Mouse (Mus musculus): ENCODE results near the gene Phactr2.

Phactr2 gene

DNA sequence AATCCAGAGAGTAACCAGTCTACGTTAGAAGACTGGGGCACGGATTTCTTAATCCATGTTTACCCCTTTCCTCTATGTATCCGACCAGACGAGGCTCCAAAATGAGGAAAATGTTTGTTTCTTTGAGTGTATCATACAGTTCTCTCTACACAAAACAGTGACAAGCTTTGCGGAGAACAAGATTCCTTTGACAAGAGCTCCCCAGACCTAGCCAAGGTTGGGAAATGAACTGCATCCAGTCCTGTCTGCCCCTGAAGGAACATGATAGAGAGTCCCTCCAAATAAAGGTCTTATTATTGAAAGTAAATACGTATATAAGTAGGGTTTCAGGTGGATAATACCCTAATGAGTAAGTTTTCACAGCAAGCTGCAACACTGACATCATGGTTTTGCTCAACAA is 199.1 kb downstream of the Phactr2 start:
- DNase-seq (ENCODE audit: low spot score) = no peak

DNA sequence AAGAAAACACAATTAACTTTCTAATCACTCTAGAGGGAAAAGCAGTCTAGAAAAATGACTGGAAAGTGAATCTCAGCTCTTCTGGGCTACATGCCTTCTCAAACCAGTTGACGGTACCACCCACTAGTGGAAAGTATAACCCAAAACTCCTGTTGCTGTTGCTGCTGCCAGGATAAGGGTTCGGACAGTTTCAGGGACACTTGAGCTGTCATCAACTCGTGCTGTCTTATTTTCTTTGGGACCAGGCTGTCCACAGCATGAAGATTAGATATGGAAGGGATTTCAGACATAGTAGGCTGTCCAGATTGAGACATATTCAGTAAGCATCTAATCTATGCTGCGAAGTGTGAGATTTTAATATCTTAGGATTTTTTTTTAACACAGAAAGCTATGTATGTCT is 199.5 kb downstream of the Phactr2 start:
- DNase-seq (ENCODE audit: low spot score) = no peak

DNA sequence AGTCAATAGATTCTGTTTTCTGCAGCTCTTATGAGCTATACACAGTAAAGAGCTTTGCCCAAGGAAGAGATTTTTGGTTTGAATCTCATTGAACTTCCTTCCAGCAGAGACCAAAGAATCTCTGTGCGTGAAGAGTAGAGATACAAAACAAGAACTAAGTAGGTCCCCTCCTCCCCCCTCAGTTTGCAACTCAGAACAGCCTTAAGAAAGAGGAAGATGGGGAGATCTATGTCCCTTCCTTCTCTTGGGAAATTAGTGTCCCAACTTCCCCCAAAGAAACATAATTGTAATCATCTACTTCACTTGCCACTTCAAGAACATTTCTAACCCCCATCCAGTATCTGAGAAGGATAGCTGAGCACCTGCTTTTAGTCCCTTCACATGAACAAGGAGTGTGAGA is 200.5 kb downstream of the Phactr2 start:
- no peak for DNase-seq (ENCODE audit: low spot score)

DNA sequence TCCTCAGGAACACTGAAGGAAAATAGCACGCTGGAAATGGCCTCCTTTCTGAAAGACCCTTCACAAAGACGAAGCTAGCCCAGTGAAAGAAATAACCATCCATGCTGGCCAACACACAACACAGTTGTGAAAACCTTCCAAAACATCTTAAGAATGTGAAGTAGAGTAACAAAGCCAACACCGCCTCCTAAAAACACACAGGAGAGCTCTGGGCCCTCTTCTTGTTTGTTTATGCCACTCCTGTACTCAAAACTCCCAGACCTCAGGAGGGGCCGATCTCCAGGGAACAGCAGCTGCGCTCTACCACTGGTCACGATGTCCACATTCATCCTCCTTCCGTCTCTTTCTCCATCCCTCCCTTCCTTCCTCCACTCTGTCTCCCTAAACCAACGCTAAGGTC is 202.5 kb downstream of the Phactr2 start:
- DNase-seq (ENCODE audit: low spot score) = no peak

DNA sequence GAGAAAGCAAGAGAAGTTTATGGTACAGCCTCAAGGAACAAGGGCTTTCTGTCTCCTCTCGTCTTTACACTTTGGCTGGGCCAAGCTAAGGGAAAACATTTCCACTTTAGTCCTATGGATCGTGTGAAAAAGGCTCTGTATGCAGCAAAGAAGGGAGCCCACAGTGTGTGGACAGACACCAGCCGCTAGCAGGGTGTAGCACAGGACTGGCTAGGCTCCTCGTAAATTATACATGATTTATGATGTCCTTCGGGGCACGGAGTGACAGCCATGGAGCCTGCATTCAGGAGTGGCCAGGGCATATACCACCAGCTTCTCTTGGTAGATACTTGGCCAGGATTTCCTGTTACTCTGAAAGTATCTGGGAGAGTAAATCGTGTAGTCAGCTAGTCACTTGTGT is 203.1 kb downstream of the Phactr2 start:
- DNase-seq (ENCODE audit: low spot score) = no peak

DNA sequence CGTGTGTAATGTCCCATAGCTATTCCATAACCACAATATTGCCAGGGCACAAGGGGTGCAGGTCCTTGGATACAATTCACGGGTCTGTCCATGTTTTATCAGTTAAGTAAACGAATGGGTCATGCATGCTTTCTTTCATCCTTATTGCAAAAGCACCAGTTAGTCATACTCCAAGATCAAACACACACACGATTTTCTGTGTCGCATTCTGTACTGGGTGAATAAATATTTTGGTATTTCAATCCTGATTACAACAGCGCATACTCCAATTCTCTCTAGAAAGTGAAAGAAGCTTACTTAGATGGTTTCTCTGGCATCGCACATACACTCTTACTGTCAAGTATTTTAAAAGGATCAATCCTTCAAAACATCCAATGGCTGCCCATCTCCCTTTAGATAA is 203.9 kb downstream of the Phactr2 start:
- no peak for DNase-seq (ENCODE audit: low spot score)

DNA sequence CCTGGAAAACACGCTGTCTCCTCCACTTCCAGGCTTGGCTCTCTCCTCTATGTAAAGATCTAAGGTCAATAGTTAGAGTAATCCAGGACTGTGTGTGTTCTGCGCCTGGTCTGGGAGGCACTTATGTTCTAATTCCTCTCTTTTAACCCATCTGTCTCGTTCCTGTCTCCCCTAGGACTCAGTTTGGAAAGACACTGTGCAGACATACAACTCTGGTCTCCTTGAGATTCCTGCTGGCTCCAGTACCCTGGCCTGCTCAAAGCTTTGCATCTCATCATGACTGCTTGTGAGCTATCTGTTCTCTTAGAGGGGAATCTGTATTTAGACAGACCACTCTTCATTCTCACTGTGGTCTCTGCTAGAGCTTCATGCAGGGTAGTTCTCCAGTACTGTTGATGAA is 215.0 kb downstream of the Phactr2 start:
- no peak for DNase-seq (ENCODE audit: low spot score)

DNA sequence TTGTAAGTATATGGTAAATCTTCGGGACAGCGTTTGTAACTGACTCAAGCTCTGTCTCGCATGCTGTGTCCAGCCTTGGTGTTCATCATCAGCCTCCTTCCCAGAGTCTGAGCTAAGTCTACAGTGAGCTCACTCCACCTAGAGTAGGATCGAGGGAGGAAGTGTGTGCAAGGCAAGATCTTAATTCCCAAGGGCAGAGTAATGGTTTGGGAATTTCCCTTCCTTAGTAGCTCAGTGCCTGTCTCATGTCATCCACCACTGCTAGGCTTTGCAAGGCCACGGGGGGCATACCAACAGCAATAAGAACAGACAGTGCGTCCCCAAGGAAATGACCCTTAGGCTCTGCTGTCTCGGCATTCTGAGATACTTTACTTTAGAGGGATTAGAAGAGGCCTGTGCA is 218.0 kb downstream of the Phactr2 start:
- DNase-seq (ENCODE audit: low spot score) = no peak

DNA sequence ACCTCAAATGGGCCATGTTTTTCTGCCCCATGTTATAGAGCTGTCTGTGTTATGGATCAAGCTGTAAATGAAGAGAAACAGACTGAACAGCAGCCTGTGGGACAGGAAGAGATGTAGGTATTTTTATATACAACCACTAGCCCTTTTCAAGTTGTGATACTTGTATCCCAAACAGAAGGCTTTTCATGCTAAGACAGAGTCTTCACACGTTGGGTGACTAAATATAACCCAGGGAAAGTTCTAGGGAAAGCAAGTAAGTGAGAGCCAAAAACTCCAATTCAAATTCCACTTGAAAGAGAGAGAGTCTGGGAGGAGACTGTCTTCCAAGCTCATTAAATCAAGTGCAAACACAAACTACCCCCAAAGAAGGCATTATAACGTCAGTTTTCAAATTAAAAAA is 223.9 kb downstream of the Phactr2 start:
- DNase-seq (ENCODE audit: low spot score) = no peak

DNA sequence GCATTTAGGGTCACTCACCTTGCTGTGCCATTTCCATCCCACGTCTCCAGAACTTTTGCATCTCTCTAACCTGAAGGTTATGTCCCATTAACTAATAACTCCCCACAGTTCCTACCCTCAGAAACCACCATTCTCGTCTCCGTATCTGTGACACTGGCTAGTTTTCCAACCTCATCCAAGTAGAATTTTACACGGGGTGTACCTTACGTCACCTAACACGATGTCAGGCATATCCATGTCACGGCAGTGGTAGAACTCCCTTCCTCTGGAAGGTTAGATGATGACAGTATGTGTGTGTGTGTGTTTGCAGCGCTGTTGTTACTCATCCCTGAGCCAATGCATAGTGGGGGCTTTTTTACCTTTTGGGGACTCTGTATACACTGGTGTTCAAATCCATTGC is 225.1 kb downstream of the Phactr2 start:
- no peak for DNase-seq (ENCODE audit: low spot score)

DNA sequence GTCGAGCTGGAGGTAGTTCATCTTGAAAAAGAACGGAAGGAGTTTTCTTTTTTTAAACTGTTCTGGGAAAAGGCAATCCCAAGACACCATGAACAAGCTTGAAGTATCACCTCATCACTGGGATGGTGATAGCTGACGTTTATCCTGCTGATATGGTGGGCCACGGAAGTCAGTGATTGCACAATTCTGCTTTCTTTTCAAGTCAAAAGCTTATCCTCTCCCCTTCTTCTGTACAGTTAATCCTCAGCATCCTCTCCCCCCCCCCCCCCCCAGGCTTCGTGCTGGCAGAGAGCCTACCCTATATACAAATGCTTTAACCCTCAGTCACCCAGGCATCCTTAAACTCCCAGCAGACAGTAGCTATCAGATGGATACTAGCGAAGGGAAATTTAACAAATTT is 228.5 kb downstream of the Phactr2 start:
- no peak for DNase-seq (ENCODE audit: low spot score)

DNA sequence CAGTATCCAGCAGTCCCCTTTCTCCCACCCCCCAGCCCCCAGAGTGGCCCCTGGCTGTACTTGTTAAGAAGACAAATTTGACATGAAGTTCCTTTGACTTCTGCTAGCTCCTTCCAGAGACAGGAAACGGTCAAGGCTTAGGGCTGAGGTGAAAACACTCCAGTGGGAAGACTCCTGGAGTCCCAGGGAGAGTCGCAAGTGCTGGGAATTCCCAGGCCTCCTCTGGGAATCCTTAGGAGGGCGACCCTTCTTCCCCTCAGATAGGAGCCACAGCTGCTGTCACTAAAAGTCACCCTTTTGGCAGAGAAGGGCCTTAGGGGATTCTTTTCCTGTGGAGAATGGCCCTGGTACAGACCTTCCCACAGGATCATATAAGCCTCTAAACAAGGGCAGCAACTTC is 230.0 kb downstream of the Phactr2 start:
- DNase-seq (ENCODE audit: low spot score) = no peak

DNA sequence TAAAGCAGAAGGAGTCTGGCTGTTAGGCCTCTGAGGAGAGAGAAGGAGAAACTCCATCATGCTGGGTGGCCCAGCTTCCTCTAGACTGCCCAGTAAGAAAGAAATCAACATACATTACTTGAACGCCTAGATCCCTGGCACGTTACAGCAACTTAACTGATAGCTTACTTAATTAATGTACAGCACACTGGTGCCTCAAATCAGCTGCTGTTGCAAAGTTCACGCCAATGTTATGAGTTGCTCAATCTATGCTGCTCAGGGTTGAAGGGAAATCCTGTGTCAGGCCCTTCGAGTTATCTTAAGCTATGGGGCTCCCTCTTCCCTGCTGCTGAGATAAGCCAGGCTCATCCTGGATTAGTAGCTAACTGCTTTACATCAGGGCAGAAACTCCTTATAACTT is 233.8 kb downstream of the Phactr2 start:
- DNase-seq (ENCODE audit: low spot score) = no peak

DNA sequence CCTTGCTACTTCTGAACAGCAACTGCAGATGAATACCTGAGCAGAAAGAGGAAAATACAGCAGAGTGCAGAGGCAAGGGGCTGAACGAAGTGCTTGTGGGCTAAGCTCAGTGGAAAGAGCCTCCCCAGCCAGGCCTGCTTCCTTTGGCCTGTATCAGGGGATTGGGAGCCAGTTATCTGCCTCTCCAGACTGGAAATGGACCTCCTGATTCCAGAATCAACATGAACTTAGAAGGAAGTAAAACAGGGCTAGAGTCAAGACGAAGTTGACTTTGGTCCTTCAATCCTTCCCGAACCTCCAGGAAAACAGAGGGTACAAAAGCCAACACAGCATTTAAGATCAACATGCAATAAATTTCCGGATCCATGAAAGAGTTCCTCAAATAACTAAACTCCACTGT is 236.0 kb downstream of the Phactr2 start:
- DNase-seq (ENCODE audit: low spot score) = no peak

DNA sequence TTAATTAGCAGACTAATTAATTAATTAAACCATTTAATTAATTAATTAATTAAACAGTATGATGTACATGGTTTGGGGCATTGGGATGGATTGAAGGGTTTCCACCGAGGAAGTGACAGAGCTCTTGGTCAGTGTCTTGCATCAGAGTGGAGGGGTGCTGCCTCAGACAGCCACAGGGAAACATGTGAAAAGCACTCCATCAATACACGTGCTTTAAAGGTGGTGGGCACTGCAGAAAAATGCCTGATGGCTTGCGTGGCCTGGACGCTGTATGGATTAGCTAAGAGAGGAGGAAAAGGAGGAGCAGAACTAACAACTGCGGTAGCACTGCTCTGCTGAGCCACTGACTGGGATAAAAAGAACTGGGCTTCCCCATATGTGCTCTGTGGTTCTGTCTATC is 237.3 kb downstream of the Phactr2 start:
- no peak for DNase-seq (ENCODE audit: low spot score)

DNA sequence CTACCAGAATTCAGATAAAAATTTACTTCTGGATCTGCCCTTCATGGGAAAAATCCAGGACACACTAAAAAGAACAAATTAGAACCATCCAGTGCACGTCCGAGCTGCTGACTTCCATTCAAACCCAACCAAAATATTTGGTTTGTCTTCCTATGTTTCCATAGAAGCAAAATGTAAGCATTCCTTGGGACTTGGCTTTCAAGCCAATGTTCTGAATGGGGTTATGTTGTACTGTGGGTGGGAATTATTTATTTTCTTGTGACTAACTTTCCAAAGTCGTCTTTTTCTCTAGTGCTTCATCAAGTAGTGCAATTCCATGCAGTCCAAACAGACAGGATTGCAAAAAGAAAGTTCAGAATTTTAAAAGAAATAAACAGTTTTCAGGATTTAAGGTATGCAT is 239.7 kb downstream of the Phactr2 start:
- no peak for DNase-seq (ENCODE audit: low spot score)

DNA sequence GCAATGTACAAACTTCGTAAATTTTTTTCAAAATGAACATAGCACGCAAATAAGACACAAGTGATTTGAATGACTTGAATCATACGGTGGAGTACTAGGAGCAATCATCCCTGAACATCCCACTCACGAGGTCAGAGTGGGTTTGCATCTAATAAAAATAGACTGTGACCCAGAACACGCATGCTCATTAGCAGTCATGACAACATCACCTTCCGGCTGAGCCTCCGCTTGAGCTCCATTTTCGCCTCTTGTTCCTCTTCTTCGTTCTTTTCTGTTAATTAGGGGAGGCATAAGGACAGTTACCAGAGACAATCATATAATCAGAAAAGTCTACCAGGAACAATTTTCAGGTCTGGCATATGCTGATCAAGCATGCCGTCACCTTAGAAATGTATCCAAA is 240.3 kb downstream of the Phactr2 start:
- no peak for DNase-seq (ENCODE audit: low spot score)

DNA sequence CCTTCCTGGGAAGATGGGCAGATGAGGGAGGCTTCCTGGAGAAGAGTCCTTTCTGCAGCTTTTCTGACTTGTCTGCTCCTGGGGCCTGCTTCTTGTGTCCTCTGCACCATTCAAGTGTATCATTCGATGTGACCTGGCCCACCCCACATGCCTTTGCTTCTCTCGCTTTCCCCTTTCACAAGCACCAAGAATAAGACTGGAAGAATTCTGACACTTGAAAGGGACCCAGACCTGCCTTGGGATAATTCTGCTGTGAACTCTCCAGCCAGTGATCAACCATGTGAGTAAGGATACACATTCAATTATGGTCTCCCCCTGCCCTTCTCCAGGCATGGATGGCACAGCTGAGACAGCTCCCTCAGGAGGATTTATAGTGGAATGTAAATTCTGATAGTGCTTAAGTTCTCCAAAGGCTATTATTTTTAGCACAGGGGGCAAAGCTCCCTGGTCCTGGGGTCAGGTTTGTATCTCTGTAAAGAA is 241.0 kb downstream of the Phactr2 start:
- DNase-seq (ENCODE audit: low spot score) = no peak

DNA sequence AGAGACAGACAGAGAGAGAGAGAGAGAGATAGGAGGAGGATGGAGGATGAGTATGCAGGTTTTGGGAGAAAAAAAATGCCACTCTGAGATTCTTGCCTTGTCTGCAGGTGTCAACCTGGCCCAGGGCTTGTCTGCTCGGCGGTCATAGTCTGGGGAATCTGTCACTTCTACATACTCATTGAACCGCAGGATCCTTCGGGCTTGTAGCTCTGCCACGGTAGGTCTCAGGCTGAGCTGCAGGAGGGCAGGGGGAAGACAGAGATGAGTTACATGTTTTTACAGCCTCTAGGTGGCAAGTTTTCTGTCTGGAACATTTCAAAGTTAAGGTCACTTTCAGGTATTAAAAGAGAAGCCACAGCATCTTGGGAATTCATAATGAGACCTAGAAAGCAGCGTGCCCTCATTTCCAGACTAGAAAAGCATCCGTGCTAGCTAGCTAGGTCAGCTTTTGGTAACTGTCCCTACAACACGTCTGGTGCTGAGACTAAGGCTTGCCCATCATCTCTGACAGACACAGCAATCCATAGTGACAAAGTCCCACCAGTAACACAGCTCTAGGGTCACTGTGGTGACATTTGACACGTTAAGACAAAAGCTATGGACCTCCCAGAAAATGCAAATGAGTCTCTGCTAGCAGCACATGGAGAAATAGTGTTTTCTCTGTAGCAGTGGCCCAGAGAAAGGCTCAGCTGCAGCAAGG is 241.6 kb downstream of the Phactr2 start:
- DNase-seq (ENCODE audit: low spot score) = no peak

DNA sequence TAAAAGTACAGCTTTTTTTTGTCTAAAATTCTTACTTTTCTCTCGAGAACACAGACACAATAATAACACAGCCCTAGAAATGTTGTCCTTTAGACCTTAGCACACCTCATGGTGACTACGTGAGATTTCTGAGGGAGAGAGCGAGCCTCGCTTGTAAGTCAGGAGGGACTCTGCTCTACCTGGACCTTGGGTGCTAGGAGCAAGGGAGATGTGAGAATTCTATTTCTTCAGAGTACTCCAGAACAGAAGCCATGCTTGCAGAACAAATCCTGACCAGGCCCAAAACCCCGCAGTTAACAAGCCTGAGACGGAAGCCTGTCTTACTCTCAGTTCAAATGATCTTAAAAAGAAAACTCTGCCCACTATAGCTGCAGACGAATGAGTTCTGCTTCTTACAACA is 243.5 kb downstream of the Phactr2 start:
- DNase-seq (ENCODE audit: low spot score) = no peak

DNA sequence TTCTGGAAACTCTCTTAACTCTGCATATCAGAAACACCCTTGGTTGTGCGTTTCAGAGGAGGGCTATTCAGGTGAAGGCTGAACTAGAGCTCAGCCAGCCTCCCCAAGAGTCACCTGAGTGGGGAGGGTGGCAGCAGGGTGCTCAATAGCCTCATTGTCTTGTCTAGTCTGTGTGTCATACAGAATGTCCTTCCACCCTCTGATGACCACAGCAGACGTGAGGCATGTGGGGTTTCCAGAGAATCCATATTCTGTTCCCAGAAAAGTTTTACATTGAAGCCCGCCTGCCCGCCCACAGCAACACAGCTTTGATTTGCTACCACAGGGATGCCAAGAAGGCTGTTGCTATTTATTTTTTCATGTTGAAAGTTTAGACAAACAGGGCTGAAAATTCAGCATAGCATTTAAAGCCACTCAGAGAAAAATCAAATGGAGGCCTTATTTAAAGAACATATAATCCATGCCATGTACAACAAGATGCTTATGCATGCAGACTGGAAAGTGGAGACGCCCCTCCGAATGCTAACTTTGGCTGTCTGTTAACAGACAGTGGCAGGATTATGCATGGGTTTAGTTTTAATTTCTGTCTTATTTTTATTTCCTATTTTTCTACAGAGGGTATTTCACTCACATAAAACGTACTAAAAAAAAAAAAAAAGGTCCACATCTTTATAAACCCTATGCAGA is 248.7 kb downstream of the Phactr2 start:
- no peak for DNase-seq (ENCODE audit: low spot score)

DNA sequence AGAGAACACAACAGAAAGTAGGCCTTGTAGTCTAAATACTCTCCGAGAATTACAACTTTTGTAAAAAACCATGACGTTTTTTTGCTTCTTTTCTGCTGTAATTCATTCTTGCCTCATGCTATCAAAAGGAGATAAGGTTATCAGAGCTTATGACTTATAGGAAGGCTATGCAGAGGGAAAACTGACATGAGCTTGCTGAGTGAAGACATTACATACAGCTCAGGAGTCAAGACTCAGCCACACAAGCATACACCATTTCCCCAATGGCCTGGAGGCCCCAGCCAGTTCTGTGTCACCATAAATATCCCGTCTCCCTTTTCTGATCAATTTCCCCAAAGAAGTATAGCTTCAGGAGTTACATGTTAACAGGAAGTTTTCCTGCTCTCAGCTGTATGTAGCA is 252.1 kb downstream of the Phactr2 start:
- DNase-seq (ENCODE audit: low spot score) = no peak

DNA sequence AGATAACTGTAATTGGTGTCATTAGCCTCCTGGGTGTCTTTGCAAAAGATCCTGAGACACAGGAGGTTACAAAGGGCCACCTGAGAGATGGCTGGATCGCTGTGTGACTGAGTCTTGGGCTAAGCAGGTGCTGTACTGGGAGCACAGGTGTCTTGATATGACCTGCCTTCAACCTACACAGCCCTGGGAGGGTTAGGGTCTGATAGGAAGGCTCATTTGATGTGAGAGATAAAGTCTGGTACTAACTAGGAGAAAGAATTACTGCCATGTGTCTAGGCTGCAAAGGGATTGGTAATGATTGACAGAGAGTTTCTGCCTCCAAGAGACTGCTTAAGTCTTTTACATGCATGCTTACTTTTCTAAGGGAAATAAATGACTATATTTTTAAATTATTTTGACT is 254.2 kb downstream of the Phactr2 start:
- no peak for DNase-seq (ENCODE audit: low spot score)

DNA sequence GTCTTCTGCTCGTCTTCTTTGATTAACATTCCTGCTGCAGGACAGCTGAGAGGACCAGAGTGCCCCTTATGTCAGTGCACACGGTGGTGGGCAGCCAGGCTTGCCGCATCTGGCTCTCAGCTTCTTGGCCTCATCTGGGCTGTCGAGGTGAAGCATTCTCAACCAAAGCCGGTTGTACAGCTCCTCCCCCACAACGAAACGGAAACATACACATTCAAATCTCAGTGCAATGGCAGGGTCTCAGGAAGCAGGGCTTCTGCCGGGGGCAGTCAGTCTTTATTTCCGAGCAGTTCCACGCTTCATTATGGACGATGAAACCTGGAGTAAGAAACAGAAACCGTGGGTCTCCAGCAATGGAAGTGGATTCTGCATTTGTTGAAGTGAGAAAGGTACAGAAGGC is 260.3 kb downstream of the Phactr2 start:
- DNase-seq (ENCODE audit: low spot score) = no peak
